Mouse (Mus musculus): ENCODE data around the gene Ppp2r2c. TPM values are rescaled to one million over a fixed set of nuclear protein-coding genes. Genes with fewer than 3 reads are reported as not detected.
"Not testable (repeated sequence)": the region's sequence is repeated elsewhere in the genome, so short reads cannot be mapped to it uniquely, and the experiment has no call there.

Gene Ppp2r2c
- total RNA-seq, 2 experiments from 2014 or later: 0.17 to 0.18 TPM

DNA sequence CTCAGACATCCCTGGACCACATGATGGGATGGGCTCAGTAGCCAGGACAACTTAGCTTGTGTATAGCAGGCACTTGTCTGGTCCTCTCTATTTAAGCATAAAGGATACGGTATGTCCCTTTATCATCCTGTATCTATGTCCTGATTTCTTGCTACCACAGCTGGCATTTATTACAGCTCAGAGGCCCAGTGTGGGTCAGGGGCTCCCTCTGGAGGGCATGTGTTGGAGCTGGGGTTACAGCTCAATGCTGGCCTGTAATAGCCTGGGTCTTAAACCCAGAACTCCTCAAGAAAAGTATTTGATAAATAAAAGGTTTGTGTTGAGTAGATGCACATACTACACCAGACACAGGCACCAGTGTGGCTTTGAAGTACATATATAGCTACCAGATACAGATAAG, 51.8 kb downstream of the Ppp2r2c start:
- no peak for DNase-seq (ENCODE audit: low spot score)
- intact Hi-C loops (cut with DNase I): no loop called here

- intact Hi-C loops (cut with DNase I): loop anchor here (2.0 kb wide), 1 partner anchor 85 kb away; no protein-coding TSS in a partner anchor
- DNase-seq (ENCODE audit: low spot score): no peak
Measured at GRCm38 (mm10) chr5:36921871-36922270, 53.6 kb downstream of the Ppp2r2c start.

DNA sequence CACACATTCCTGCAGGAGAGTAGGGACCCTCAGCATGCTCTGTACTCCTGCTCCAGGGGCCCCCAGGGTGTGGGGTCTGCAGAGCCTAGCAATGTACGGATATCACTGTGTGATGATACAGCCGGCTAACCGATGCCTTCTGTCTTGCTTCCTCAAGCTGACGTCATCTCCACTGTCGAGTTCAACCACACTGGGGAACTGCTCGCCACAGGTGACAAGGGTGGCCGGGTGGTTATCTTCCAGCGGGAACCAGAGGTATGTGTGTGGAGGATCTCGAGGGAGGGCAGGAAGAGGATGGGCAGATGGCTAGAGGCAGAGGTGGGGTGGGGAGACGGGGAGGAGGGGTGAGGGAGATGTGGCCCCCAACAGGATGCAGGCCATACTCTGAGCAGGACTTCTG, 54.5 kb downstream of the Ppp2r2c start:
- intact Hi-C loops (cut with DNase I): loop anchor here (2.0 kb wide), 1 partner anchor 86 kb away; no protein-coding TSS in a partner anchor
- DNase-seq (ENCODE audit: low spot score): no peak

- intact Hi-C loops (cut with DNase I): loop anchor here (2.0 kb wide), 1 partner anchor 87 kb away; no protein-coding TSS in a partner anchor
Measured at GRCm38 (mm10) chr5:36923826-36924700, 55.8 kb downstream of the Ppp2r2c start.

DNA sequence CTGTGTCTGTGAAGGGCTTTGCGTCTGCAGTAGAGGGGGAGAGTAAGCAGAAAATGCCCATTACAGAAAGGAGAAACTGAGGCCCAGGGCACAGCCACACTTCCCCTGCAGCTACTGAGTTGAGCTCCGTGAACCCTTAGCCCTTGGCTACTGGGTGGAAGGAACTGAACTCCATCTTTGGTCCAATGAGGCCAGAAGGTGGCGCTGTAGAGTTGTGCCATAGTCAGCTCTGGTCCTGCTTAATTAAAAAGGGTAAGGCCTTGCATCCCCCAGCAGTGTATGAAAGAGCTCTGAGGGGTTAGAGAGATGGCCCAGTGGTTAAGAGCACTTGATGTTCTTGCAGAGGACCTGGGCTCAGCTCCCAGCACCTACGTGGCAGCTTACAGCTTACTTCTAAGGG, 60.4 kb downstream of the Ppp2r2c start:
- intact Hi-C loops (cut with DNase I): no loop called here

More at GRCm38 (mm10) chr5:36923826-36924700, 55.8 kb downstream of the Ppp2r2c start:
- peak; percentile 7 for DNase-seq (ENCODE audit: low spot score)

GRCm38 (mm10) chr5:36929376-36929775, 61.1 kb downstream of the Ppp2r2c start:
- DNase-seq (ENCODE audit: low spot score): no peak
- intact Hi-C loops (cut with DNase I): no loop called here

More for the DNA sequence above, 60.4 kb downstream of the Ppp2r2c start:
- no peak for DNase-seq (ENCODE audit: low spot score)

- DNase-seq (ENCODE audit: low spot score): no peak
- intact Hi-C loops (cut with DNase I): no loop called here
Measured at GRCm38 (mm10) chr5:36933383-36933782, 65.1 kb downstream of the Ppp2r2c start.

DNA sequence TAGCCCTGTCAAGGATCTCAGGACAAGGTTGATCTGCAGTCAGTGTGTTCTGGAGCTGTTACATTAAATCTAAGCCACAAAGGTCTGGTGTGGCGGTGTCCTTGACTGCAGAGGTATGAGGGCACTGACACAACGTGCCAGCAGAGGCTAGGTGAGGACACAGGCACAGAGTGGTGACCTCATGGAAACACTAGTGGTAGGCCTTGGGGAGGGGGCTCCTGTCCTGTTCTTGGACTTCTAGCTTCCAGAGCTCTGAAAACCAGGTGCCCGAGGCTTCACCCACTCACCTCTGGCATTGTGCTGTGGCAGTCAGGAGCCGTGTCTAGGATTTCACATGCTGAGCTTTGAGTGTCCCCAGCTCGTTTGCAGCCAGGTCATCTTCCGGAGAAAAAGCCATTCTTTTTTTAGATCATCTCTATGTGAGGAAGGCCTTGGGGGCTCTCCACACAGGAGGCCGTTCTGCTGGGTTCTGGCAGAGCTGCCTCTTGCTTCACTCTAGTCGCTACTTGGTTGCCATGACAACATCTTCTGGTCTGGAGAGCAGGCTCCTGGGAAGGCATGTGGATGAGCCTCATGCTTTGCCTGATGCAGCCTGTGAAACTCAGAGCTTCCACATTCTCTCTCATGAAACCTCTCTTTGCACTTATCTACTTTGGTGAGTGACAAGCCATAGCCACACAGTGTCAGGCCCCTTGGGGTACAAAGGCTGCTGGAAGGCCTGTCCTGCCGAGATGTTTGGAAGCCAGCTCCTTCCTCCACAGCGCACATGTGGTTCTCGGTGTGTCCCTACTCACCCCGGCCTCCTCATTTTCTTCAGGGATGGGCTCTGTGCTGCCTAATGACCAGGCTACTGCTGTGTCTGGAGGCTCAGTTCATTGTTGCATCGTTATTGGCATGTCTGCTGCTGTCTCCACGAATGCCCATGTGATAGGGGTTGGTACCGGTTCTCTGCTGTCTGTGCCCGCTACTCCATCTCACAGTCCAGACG, 67.5 kb downstream of the Ppp2r2c start:
- DNase-seq (ENCODE audit: low spot score): no peak
- intact Hi-C loops (cut with DNase I): no loop called here

DNA sequence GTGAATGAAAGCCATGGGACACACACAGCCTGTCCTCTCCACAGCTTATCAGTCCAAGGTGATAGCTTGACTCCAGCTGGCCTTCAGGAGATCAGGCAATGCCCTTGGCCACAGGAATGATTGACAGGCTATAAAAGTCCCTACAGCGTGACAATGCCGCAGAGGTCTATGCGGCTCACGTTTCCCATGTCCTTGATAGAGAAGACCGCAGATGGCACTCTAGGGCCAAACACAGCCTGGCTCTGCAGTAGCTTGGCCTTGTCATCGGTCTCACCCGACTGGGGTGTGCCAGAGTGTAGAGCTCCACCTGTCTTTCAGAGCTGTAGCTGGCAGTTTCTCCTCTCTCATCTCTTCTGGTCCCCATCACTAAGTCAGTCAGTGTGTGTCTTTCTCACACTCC, 68.2 kb downstream of the Ppp2r2c start:
- DNase-seq (ENCODE audit: low spot score): no peak
- intact Hi-C loops (cut with DNase I): no loop called here

GRCm38 (mm10) chr5:36938021-36938420, 69.7 kb downstream of the Ppp2r2c start:
- no peak for DNase-seq (ENCODE audit: low spot score)
- intact Hi-C loops (cut with DNase I): no loop called here

GRCm38 (mm10) chr5:36938991-36939390, 70.7 kb downstream of the Ppp2r2c start:
- intact Hi-C loops (cut with DNase I): not testable (repeated sequence)

GRCm38 (mm10) chr5:36942446-36942845, 74.1 kb downstream of the Ppp2r2c start:
- intact Hi-C loops (cut with DNase I): no loop called here
- DNase-seq (ENCODE audit: low spot score): no peak

More at GRCm38 (mm10) chr5:36938991-36939390, 70.7 kb downstream of the Ppp2r2c start:
- DNase-seq (ENCODE audit: low spot score): not testable (repeated sequence)

DNA sequence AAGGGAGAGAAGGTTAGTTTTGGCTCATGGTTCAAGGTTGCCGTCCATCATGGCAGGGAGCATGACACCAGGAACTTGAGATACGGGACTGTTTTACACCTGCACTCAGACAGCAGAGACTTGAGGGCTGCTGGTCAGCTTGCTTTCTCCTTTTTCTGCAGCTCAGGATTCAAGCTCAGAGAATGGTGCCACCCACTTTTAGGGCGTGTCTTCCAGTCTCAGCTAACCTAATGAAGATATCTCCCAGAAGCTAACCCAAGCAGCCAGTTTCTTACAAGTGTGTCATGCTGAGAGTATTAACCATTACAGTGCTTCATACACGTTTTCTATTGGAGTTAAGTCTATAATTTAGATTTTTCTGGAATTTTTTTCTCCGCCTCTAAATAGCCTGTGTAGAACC, 76.2 kb downstream of the Ppp2r2c start:
- no peak for DNase-seq (ENCODE audit: low spot score)
- intact Hi-C loops (cut with DNase I): no loop called here

DNA sequence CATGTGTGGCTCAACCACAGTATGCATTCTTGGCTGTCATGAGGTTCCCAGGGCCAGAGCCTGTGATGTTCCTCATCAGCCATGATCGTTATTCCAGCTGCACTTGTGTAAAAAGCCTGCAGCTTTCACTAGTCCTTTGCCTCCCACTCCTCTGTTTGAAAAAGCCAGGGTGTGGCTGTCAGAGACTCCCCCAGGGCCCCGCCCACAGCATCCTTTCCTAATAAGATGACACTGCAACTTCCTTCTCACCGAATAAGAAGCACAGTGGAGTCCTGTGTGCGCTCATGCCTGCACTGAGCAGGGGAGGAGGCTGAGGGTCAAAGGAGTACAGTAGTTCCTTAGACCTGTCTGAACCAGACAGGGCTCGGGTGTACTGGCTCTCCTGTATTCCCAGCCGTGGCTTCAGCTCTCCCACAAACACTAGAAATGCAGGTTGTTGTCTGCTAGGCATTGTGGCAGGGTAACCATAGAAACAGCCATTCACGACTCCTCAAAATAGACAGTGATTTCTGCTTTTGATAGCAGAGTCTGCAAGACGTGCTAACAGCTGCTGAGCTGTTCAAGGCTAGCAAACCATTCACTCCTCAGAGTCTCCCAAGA, 76.9 kb downstream of the Ppp2r2c start:
- intact Hi-C loops (cut with DNase I): no loop called here
- DNase-seq (ENCODE audit: low spot score): no peak

DNA sequence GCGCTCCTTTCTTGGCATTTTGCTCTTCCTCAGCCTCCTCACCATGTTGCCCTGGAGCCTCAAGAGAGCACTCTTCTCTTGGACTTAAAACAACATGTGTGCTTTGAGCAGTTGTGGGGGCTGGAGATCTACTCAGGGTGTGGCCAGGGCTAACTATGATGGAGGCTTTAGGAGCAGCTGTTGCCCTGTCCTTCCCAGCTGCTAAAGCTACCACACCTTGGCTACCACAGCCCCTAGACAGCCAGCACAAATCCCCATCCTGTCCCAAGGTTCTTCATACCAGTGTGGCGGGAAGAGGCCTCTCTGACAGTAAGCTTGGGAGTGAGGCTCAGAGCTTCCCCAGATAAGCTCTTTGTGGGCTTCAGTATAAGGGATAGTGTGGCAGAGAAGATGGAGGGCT, 77.4 kb downstream of the Ppp2r2c start:
- intact Hi-C loops (cut with DNase I): no loop called here

DNA sequence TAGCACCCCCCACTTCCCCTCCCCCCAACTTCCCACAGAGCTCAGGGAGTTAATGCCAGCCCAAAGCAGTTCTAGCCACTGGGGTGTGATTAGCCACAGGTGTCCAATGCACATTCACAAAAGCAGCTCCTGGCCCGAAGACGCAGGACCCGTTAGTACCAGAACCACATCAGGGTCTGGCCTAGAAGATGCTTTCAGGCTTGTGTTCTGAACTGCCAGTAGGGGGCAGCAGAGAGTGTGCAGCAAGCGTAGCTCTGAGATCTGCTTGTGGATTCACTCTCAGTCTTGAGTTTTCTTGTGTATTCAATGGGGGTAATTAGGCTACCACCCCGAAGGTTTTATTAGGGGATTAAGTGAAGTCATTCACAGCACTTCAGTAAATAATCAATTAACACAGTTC, 78.1 kb downstream of the Ppp2r2c start:
- no peak for DNase-seq (ENCODE audit: low spot score)
- intact Hi-C loops (cut with DNase I): no loop called here

More for the DNA sequence above, 77.4 kb downstream of the Ppp2r2c start:
- DNase-seq (ENCODE audit: low spot score): no peak

DNA sequence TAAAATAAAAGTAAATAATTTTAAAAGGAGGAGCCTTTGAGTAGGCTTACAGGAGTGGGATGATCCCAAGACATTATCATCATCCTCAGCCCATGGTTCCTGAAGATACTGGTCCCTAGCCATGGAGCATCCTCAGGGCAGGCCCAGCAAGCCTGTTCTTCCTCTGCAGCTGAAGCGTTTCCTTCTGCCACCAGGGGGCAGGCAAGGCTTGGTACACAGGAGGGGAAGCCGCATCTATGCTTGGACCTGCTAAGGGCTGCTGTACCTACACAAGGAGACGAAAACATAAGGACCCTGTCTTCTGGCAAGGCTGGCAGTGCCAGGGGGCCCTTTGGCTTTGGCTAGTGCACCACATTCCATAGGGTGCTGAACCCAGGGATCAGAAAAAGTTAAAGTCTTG, 80.5 kb downstream of the Ppp2r2c start:
- intact Hi-C loops (cut with DNase I): loop anchor here (1.0 kb wide), 1 partner anchor 52 kb away; no protein-coding TSS in a partner anchor
- no peak for DNase-seq (ENCODE audit: low spot score)

GRCm38 (mm10) chr5:36950871-36951270, 82.6 kb downstream of the Ppp2r2c start:
- intact Hi-C loops (cut with DNase I): loop anchor here (2.0 kb wide), 1 partner anchor 158 kb away; no protein-coding TSS in a partner anchor
- DNase-seq (ENCODE audit: low spot score): no peak

DNA sequence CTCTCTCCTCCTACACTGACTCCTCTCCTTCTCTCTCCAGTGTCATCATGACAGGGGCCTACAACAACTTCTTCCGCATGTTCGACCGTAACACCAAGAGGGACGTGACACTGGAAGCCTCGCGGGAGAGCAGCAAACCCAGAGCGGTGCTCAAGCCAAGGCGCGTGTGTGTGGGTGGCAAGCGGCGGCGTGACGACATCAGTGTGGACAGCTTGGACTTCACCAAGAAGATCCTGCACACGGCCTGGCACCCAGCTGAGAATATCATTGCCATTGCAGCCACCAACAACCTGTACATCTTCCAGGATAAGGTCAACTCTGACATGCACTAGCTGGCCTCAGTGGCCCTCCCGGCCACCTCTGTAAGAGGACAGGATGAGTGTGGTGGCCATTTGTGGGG, 84.0 kb downstream of the Ppp2r2c start:
- intact Hi-C loops (cut with DNase I): no loop called here
- DNase-seq (ENCODE audit: low spot score): no peak

DNA sequence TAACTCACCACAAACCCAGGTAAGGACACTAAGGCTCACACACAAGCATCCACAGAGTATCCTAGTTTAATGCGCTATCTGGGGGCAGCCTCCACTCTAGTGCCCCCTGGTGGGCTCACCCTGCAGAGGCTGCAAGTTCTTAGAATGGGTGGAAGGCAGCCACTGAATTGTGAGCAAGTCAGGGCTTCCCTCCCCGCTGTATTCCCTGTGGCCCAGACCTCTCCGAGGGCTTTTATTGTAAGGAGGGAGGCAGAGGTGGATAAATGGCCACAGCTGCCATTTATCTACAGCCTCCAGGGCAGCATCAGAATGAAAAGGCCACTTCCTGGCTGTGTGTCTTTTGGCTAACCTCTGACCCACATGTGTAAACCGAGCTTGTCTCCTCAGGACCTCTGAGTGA, 87.1 kb downstream of the Ppp2r2c start:
- intact Hi-C loops (cut with DNase I): no loop called here
- DNase-seq (ENCODE audit: low spot score): no peak
